Mouse (Mus musculus) stomach, embryonic 14.5 days (tissue): Measurements from ENCODE around the gene Olfr867. TPM values are rescaled to one million over a fixed set of nuclear protein-coding genes. Genes with fewer than 3 reads are reported as not detected.

Experiments used
- microRNA-seq: library from miRNA; unstranded; fragments of <30 nt; microRNA quantifications from one replicate; pipeline ENCODE4, GENCODE M21; 2016
- polyA plus RNA-seq: library from polyadenylated mRNA; unstranded; fragments of >200 nt; fragmentation: Nextera tagmentation; extraction: Ambion mirVana; gene quantifications from 2 replicates; pipeline ENCODE4 v1.2.1, GENCODE M21; 2014

The Olfr867 gene
- polyA plus RNA-seq, 1 experiment from 2014 or later: not detected

Small RNAs within 50 kb of the gene (microRNA-seq; reads per million reads assigned to microRNA genes)
- gene Gm26231: not detected
- not detected for gene Gm44395

Other genes with a start within 250 kb of the Olfr867 start
- not detected in 2 replicates for gene Olfr860, start 207.8 kb downstream of the Olfr867 start, polyA plus RNA-seq
- not detected in 2 replicates for gene Olfr862, start 169.6 kb downstream of the Olfr867 start, polyA plus RNA-seq
- gene Olfr77, start 140.7 kb downstream of the Olfr867 start, polyA plus RNA-seq: 0.35 and 0.36 TPM in 2 replicates
- gene Olfr866, start 29.5 kb downstream of the Olfr867 start, polyA plus RNA-seq: not detected in 2 replicates
- not detected in 2 replicates for gene Olfr868, start 41.1 kb upstream of the Olfr867 start, polyA plus RNA-seq
- gene Olfr869, start 71.4 kb upstream of the Olfr867 start, polyA plus RNA-seq: not detected in 2 replicates
- gene Olfr870, start 116.5 kb upstream of the Olfr867 start, polyA plus RNA-seq: not detected in 2 replicates
- not detected in 2 replicates for gene Olfr871, start 154.6 kb upstream of the Olfr867 start, polyA plus RNA-seq
- gene Olfr872, start 179.6 kb upstream of the Olfr867 start, polyA plus RNA-seq: not detected in 2 replicates
- gene Olfr39, start 224.8 kb upstream of the Olfr867 start, polyA plus RNA-seq: not detected in 2 replicates
- gene Olfr873, start 241.0 kb upstream of the Olfr867 start, polyA plus RNA-seq: not detected in 2 replicates